Mouse (Mus musculus) ovary, adult 18-20 months (tissue): Measurements from ENCODE around the gene Foxn3.

Source experiments
- DNase-seq: peaks from one replicate; pipeline ENCODE4 v3.0.0; 2022; ENCODE audit warnings: low spot score, mixed read lengths

Gene Foxn3

GRCm38 (mm10) chr12:99562073-99562866, 1.1 kb downstream of the Foxn3 start:
- DNase-seq = no peak

DNA sequence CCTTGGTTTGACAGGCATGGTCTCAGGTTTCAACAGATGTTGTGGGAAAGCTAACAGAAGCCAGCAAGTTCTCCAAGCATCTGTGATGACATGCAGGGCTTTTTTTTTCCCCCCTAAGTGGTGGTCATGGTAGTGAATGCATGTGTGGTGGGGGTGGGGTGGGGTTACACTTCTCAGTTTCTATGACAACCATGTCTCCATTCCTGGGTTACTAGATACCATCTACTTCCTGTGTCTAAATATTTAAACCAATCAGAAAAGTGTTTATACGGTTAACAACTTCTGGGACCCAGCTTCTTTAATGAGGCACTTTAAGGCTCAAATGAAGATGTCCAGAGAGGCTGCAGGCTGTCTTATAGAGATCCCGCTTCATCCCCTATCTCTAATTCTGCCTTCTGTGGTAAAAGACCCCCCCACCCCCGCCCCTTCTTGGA, 2.0 kb downstream of the Foxn3 start:
- no peak for DNase-seq

DNA sequence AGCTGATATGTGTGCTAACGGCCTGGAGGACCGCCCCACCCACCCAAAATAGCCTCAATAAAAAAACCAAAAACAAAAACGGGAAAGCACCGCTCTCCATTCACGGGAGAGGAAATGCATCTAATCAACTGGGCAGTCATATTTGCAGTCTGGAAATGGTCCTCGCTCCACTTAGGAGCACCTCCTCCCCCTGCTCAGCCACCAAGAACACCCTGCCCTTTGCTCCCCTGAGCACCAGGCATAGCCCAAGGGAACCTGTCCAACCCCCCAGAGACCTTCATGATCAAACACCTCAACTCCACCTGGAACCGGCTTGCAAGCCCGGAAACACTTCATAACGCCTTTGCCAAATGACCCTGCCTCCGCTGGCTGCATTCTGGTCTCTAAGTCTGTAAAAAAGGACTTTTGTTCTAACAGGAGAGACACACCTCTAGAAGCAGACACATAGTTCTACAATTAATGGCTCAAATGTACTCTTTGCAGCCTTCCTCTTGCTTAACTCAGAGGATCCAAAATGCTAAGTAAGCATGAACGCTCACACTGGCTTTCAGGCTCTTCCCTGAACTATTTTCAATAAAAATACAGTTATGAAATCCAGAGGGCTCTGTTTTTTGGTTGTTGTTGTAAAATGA, 2.6 kb downstream of the Foxn3 start:
- DNase-seq = no peak

GRCm38 (mm10) chr12:99559483-99559882, 3.9 kb downstream of the Foxn3 start:
- no peak for DNase-seq

- no peak for DNase-seq
Measured at GRCm38 (mm10) chr12:99558476-99558875, 4.9 kb downstream of the Foxn3 start.

GRCm38 (mm10) chr12:99557498-99557897, 5.9 kb downstream of the Foxn3 start:
- DNase-seq = no peak

DNA sequence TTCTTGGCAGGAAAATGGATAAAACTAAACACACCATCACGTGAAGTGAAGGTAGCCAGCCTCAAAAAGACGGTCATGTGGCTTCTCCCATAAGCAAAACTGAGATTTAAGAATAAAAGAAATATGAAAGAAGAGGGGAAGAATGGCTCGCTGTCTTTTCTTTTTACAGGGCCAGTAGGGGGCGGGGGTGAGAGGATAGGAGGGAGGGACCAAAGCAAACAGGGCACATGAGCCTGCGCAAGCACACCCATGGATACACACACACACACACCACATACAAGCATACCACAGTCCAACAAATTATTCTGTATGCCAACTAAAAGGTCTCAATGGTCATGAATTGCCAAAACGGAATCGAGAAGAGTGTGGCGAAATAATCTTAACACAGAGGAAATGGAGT, 12.8 kb downstream of the Foxn3 start:
- DNase-seq = no peak

- no peak for DNase-seq
Measured at GRCm38 (mm10) chr12:99549811-99550210, 13.6 kb downstream of the Foxn3 start.

DNA sequence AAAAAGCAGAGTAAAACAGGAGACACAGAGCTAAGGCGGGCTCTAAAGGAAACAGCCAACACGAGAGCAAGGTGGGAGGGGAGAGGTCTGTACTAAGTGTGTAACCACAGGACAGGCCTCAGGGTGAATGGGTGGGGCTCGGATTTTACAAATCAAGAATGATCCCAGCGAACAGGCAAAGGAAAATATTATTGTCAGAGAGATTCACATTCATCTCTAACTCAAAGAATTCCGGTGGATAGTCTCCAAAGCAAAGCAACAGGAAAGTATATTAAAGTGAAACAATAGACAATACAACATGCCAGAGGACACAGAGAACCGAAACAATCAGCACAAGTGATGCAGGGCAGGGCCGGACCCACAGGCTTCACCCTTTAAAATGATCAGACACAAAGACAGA, 15.0 kb downstream of the Foxn3 start:
- no peak for DNase-seq

- DNase-seq = no peak
Measured at GRCm38 (mm10) chr12:99547295-99547694, 16.1 kb downstream of the Foxn3 start.

DNA sequence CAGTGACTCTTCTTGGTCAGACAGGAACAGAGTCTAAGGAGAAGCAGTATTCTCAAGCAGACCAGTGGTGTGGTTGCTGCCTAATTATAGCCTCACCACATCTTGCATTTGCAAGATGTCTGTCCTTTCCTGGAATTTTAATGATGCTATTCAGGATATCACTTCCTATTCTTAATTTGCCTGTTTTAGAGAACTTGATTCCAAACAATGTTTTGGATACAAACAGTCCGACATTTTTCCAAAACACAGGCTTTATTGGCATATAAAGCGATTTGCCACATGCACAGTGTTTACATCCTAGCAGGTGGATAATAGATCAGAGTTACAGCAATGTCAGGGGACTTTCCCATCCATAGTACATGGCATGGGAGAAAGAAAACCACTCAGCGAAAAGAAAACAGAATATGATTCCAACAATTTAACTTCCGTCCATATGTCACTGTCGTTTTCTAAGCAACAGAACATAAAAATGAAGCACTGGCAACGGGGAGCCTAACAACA, 18.1 kb downstream of the Foxn3 start:
- DNase-seq = no peak

- DNase-seq = no peak
Measured at GRCm38 (mm10) chr12:99544262-99545128, 18.9 kb downstream of the Foxn3 start.

DNA sequence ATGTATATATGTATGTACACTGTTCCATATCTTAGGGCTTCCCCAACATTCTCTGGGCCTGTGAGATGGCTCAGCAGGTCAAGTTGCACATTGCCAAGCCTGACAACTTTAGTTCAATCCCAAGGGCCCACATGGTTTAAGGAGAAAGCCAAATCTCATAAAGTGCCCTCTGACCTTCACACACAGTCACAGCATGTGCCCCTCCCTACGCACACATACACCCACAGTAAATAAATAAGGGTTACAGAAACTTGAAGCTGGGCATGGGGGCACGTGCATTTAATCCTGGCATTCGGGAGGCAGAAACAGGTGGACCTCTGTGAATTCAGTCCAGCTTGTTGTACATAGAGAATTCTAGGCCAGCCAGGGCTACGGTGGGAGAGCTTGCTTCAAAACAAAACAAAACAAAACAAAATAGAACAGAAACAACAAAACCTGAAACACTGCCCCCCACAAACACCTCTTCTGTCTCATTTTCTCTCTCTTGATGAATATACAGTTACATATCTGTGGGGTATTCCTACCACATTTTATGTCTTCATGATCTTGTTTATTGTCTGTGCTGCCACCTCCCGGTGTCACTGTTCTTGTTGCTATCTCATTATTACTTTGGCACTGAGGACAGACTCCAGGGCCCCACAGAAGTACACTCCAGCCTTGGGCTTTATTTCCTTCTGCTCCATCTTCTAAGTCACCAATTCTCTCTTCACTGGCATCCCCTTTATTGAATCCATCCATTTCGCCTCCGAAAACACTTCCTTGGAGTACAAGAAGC, 19.8 kb downstream of the Foxn3 start:
- no peak for DNase-seq

GRCm38 (mm10) chr12:99540201-99540600, 23.2 kb downstream of the Foxn3 start:
- DNase-seq = no peak

DNA sequence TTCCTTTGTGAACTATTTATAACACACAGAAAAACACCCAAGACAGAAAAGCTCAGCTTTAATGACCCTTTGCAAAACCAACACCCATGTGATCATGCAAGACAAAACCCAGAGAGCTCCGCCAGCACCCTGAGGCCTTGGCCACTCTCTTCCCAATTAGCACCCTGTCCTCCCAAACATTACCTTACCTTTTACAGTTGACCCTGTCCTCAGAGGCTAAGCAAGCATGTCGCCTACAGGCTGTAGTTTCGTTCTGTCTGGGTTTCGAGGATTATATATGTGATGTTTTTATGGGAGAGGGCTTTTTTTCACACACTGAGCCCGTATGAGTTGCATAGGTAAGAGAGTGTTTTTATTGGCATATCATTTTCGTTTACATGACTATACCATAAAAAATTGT, 26.1 kb downstream of the Foxn3 start:
- DNase-seq = no peak

DNA sequence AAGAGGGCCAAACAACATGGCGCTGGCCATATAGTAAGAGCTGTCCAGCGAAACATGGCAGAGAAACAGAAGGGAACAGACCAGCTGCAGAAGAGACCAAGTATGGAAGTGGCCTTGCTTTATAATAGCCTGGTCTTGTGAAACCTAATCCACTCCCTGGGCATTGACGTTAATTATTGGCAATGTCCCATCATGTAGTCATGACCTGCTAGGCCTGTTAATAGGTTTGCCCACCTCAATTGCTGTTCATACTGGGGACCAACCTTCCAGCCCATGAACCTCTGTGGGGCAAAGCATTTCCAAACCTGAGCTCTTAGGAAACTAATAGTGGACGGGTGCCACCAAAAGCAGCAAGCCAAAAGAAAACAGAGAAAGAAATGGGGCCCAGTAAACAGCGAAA, 27.0 kb downstream of the Foxn3 start:
- no peak for DNase-seq

DNA sequence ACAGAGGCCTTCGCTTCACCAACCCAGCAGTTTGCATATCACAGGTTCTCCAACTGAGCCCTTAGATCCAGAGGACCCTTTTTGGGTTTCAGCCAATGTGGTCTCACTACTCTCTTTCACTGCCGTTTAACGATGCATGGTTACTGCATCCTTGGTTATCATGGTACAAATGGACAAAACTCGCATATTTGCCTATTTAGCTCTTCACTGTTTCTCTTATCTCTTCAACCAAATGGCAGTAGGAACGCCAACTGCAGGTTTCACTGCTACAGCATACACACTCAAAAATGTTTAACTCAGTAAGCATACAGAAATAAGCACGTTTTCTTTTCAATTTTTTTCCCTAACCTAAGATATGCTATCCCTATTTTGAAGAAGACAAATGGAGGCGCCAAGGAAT, 31.0 kb downstream of the Foxn3 start:
- no peak for DNase-seq

DNA sequence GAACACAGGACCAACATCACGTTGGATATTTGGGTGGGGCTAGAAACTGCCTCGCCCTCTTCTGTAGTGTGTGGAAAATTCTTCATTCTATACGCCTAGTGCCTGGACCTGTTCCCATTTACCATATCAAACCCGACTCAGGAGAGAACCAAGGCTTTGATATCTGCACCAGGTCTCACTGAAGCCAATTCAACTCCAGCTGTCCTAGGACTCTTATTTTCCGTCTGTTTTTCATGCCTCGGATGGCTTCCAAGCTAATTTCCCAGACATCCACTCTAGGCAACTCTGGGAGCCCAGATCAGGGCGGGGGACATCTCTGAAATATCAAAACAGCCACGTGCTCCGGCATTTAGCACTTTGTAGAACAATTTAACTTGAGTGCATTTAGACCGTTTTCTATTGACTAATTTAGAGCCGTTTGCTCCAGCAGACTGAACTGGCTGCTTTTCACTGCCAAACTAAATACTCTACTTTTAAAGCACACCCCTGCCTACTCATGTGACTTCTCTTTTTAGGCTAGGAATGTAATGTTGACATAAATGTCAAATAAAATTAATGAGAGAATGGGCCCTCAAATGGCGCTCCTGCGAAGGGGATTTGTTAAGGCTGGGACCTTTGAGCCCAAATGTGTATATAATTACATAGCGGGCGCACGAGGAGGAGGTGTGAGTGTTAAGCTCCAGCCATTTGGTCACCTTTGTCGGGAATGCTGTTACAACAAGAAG, 33.5 kb downstream of the Foxn3 start:
- DNase-seq = no peak

DNA sequence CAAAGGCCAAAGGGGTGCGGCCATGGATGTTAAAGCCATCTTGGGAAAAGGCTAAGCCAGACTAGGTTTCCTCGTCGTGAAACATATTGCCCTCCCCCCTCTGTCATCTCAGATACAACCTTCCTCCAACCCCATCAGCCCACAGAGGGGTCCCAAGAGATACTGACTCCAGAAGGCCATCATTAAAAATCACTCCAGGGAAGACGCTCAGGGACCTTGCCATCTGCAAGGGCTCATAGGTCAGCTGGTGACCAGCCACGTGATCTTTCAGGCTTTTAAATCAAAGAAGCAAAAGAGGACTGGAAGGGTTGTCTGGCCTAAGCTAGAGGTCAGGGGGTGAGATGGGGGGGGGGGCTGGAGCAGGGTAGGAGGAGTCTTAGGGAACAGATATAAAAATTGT, 34.4 kb downstream of the Foxn3 start:
- DNase-seq = no peak

DNA sequence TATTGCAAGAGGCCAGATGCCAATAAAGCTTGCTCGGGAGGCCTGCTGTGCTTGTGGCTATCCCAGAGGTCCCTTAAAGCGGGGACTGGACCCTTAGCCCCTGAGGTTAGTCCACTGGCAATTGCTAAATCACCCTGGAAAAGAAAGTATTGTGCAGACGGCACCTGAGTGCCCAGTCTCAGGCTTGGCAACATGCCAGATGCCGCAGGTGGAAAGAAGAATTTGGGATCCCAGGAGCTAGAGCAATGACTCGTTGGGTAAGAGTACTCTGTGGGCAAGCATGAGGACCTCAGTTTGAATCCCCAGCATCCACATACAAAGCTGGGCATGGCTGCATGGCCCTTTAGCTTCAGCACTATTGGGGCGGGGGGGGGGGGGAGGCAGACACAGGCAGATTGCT, 35.9 kb downstream of the Foxn3 start:
- no peak for DNase-seq

DNA sequence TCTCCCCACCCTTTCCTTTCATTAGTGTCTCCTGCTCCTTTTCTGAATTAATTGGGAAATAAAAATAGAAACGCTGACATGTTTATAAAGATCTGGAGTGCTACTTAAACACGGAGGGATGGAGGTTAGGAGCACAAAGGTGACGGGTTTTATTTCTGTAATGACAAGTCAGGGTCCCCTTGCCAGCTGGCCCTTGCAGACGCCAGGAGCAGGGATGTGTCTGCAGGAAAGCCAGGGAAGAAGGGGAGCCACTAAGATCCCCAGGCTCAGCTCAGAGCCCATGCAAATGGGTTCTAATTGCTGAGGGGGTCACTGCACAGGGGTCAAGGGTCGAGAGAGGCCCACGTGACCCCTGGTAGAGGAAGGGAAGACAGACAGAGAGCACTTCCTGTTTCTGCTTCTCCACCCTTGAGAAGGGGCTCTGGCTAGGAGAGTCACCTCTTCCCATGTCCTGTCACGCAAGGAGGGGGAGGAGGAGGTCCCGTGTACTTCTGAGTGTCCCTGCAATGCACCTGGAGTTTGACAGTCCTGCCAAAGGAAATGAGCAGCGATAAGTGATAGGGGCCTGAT, 36.7 kb downstream of the Foxn3 start:
- DNase-seq = no peak
